Comparison of ENCODE assay signal across 7 mouse cellular contexts in the genomic region with DNA sequence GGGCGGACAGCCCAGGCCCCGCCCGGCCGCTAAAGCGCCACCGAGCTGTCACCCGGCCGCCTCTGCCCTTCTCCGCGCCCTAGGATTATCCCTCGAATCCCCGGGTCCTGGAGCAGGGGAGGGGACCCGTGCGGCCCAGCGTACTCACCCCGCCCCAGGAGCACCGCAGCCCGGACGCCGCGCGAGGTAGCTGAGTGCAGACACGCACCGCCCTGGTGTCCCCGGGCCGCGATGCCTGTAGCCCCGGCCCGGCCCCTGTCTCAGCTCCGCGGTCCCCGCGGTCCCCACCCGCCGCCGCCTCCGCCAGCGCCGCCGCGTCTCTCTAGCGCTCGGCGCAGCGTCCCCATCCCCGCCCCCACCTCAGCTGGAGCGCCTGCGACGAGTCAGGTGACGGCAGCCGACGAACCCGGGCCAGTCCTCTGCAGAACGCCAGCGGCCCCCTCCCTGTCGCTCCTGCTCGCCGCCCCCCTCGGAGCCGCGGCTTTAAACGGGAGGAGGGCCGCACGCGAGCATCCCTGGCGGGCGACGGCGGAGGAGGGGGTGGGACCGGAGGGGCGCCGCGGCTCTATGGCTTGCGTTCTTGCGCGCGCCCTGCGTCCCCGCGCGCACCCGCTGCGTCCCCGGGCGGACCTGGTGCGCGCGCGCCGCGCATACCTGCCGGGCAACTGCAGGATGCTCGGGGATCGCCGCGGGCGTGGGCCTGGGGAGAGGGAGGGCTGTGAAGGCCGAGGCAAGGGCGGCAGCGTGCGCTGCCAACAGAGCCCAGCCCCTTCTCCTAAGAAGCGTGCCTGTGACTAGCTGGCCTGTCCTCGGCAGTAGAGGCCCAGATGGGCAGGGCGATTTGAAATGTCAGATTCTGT. TPM values are rescaled to one million over a fixed set of nuclear protein-coding genes. Genes with fewer than 3 reads are reported as not detected.
A peak's percentile ranks its signal among the peaks of the same experiment; 100 is the strongest.
DNase-seq lines count a peak whose midpoint lies in the region; ATAC-seq and TF ChIP-seq lines count a peak whose summit lies in the region.

Gene Snap91 (minus strand): TSS at position 542 of the 860 bp plus-strand sequence.

- peak within 1 kb of the TSS; percentile 57 for H3K4me3 ChIP-seq in bone marrow macrophage, adult 2 months (ENCODE audit: insufficient read depth, low read length)
- H3K4me3 ChIP-seq in embryonic facial prominence, embryonic 15.5 days (replicated peaks), result peak within 1 kb of the TSS; percentile 68
- peak within 1 kb of the TSS; percentile 81 for H3K4me3 ChIP-seq in hindbrain, embryonic 10.5 days
- H3K4me3 ChIP-seq in midbrain, embryonic 12.5 days, result peak within 1 kb of the TSS; percentile 72
- H3K4me3 ChIP-seq in testis, adult 2 months (ENCODE audit: control insufficient read depth, low read depth, low read length), result peak within 1 kb of the TSS; percentile 60

- DNase-seq in R1 (ENCODE audit: low read depth, low spot score), result peak; percentile 73
- DNase-seq in hindbrain, embryonic 10.5 days (ENCODE audit: low spot score), result peak; percentile 78
- DNase-seq in left cerebral cortex, adult 11 months (ENCODE audit: low spot score), result peak; percentile 72

- no peak within 1 kb of the TSS for H3K27ac ChIP-seq in bone marrow macrophage, adult 2 months (ENCODE audit: insufficient read depth, low read depth, low read length)
- no peak within 1 kb of the TSS for H3K27ac ChIP-seq in embryonic facial prominence, embryonic 15.5 days (replicated peaks)
- H3K27ac ChIP-seq in hindbrain, embryonic 10.5 days, result peak within 1 kb of the TSS; percentile 82
- peak within 1 kb of the TSS; percentile 93 for H3K27ac ChIP-seq in midbrain, embryonic 12.5 days (replicated peaks)
- H3K27ac ChIP-seq in testis, adult 2 months (ENCODE audit: control insufficient read depth, insufficient read depth, low read depth, low read length), result no peak within 1 kb of the TSS

- WGBS in embryonic facial prominence, embryonic 15.5 days, result under 1% methylated on average over 101 of the region's 104 CpGs
- WGBS in hindbrain, embryonic 10.5 days, result under 1% methylated on average over 103 of the region's 104 CpGs
- under 1% methylated on average over 88 of the region's 104 CpGs for WGBS in midbrain, embryonic 12.5 days

- no peaks in the 10 kb centered on the region for H3K9me3 ChIP-seq in embryonic facial prominence, embryonic 15.5 days (replicated peaks)
- H3K9me3 ChIP-seq in hindbrain, embryonic 10.5 days, result no peaks in the 10 kb centered on the region
- H3K9me3 ChIP-seq in midbrain, embryonic 12.5 days, result no peaks in the 10 kb centered on the region

- no peak for TF ChIP-seq CTCF in bone marrow macrophage, adult 2 months (IDR thresholded peaks at IDR 0.05; ENCODE audit: low read depth, low read length)
- TF ChIP-seq CTCF in testis, adult 2 months (IDR thresholded peaks at IDR 0.05; ENCODE audit: control insufficient read depth, insufficient read depth, insufficient replicate concordance, low read depth, low read length), result no peak

- no peak for TF ChIP-seq POLR2A in bone marrow macrophage, adult 2 months (IDR thresholded peaks at IDR 0.05; ENCODE audit: borderline replicate concordance, low read depth, low read length)
- no peak for TF ChIP-seq POLR2A in testis, adult 2 months (IDR thresholded peaks at IDR 0.05; ENCODE audit: control insufficient read depth, low read depth, low read length)

- no peaks in the 10 kb centered on the region for H3K36me3 ChIP-seq in embryonic facial prominence, embryonic 15.5 days
- no peaks in the 10 kb centered on the region for H3K36me3 ChIP-seq in hindbrain, embryonic 10.5 days
- no peaks in the 10 kb centered on the region for H3K36me3 ChIP-seq in midbrain, embryonic 12.5 days
- no peaks in the 10 kb centered on the region for H3K36me3 ChIP-seq in testis, adult 2 months (ENCODE audit: control insufficient read depth, insufficient read depth, low read length)

- H3K9ac ChIP-seq in embryonic facial prominence, embryonic 15.5 days, result peak within 1 kb of the TSS; percentile 28
- H3K9ac ChIP-seq in midbrain, embryonic 12.5 days (replicated peaks), result peak within 1 kb of the TSS; percentile 59

- no peaks in the 10 kb centered on the region for H3K4me1 ChIP-seq in bone marrow macrophage, adult 2 months (ENCODE audit: control insufficient read depth, insufficient read depth, low read length)
- H3K4me1 ChIP-seq in embryonic facial prominence, embryonic 15.5 days, result peaks cover 16% of the 10 kb centered on the region
- H3K4me1 ChIP-seq in hindbrain, embryonic 10.5 days (replicated peaks), result peaks cover 22% of the 10 kb centered on the region
- H3K4me1 ChIP-seq in midbrain, embryonic 12.5 days, result 0 out of 2 replicates have a peak, but pooled peaks cover 4% of the 10 kb centered on the region
- peaks cover 14% of the 10 kb centered on the region for H3K4me1 ChIP-seq in testis, adult 2 months (ENCODE audit: control insufficient read depth, insufficient read depth, low read length)

- ATAC-seq in embryonic facial prominence, embryonic 15.5 days (ENCODE audit: insufficient number of reproducible peaks, low FRiP score, low TSS enrichment, low read depth), result peak; percentile 87
- ATAC-seq in midbrain, embryonic 12.5 days (ENCODE audit: low FRiP score, low read depth), result peak; percentile 94

- H3K27me3 ChIP-seq in embryonic facial prominence, embryonic 15.5 days, result peaks cover 40% of the 10 kb centered on the region
- H3K27me3 ChIP-seq in hindbrain, embryonic 10.5 days (ENCODE audit: insufficient read depth, poor library complexity, severe bottlenecking), result peaks cover 65% of the 10 kb centered on the region
- peaks cover 28% of the 10 kb centered on the region for H3K27me3 ChIP-seq in midbrain, embryonic 12.5 days
- no peaks in the 10 kb centered on the region for H3K27me3 ChIP-seq in testis, adult 2 months (ENCODE audit: control insufficient read depth, insufficient read depth, low read length)

- H3K4me2 ChIP-seq in embryonic facial prominence, embryonic 15.5 days (replicated peaks), result peak within 1 kb of the TSS; percentile 97
- H3K4me2 ChIP-seq in midbrain, embryonic 12.5 days (replicated peaks), result peak within 1 kb of the TSS; percentile 85

RNA-seq across cellular contexts. Expression of gene Snap91, which starts in this region (rescaled TPM):
- polyA plus RNA-seq in bone marrow macrophage, adult 2 months (2012; ENCODE audit: insufficient read depth, insufficient read length, missing spikeins), result not detected in 2 replicates
- 9.8 and 10.1 TPM in 2 replicates for polyA plus RNA-seq in embryonic facial prominence, embryonic 15.5 days (2015; fragmentation: Nextera tagmentation; extraction: Ambion mirVana)
- polyA plus RNA-seq in hindbrain, embryonic 10.5 days (2016; fragmentation: Nextera tagmentation; extraction: Ambion mirVana), result 8.2 and 17.5 TPM in 2 replicates
- polyA plus RNA-seq in midbrain, embryonic 12.5 days (2016; fragmentation: Nextera tagmentation; extraction: Ambion mirVana), result 39.3 and 45.0 TPM in 2 replicates
- 0.97 and 1.2 TPM in 2 replicates for polyA plus RNA-seq in testis, adult 2 months (2012; rRNA removed)

Comparison
In these comparisons a context has a peak if more than half of its experiments do, and no peak if none do; other contexts are left out.
1. H3K27ac ChIP-seq: peak in hindbrain, embryonic 10.5 days (single experiment) and midbrain, embryonic 12.5 days (single experiment); none in bone marrow macrophage, adult 2 months (single experiment), embryonic facial prominence, embryonic 15.5 days (single experiment) and testis, adult 2 months (single experiment).
2. Peak in every context shown above with its lines, with median percentiles within 50 percentile points of each other: DNase-seq and H3K4me3 ChIP-seq.